Mouse (Mus musculus) layer of hippocampus, postnatal 25 days (tissue): Measurements from ENCODE around the gene Gm10260. TPM values are rescaled to one million over a fixed set of nuclear protein-coding genes. Genes with fewer than 3 reads are reported as not detected.

Experiments
- DNase-seq, 2 experiments: peaks; one replicate each; pipeline ENCODE4 v3.0.0; 2022; ENCODE audit warnings: mixed read lengths in 2 of 2, low spot score in 1 of 2; ENCODE audit errors: extremely low spot score in 1 of 2
- total RNA-seq, 2 experiments: library from RNA; stranded (reverse); gene quantifications; 2 replicates each; pipeline ENCODE4 v1.2.3; 2021

The Gm10260 gene
- total RNA-seq, 2 experiments from 2014 or later = 81.1 to 86.7 TPM

GRCm38 (mm10) chr13:97711510-97711909 is 48.9 kb downstream of the Gm10260 start:
- DNase-seq = no peak
